Comparison of ENCODE assay signal across 20 mouse cellular contexts in genomic region chr9:44030646-44031045, GRCm38 (mm10). TPM values are rescaled to one million over a fixed set of nuclear protein-coding genes. Genes with fewer than 3 reads are reported as not detected.
DNase-seq lines count a peak whose midpoint lies in the region; ATAC-seq and TF ChIP-seq lines count a peak whose summit lies in the region.
"Had no signal": no experiment of that assay in that cellular context is flagged by ENCODE, and none has a peak within 500 bp of the region (broad histone marks: within the 10 kb centered on the region; RNA-seq: fewer than 3 reads in every experiment).

No protein-coding gene starts in this region.

- TF ChIP-seq EP300 in heart, adult 2 months (IDR thresholded peaks at IDR 0.05; ENCODE audit: insufficient read depth, low read depth, low read length), result no peak

- DNase-seq in heart, adult 2 months, result no peak
- no peak for DNase-seq in heart, postnatal 25 days (ENCODE audit: low spot score)
- DNase-seq in heart, adult 11 months, result no peak
- no peak for DNase-seq in spleen, adult 2 months (ENCODE audit: low read depth in 1 of 2, low spot score in 2 of 2)
- no peak for DNase-seq in spleen, postnatal 10 days (ENCODE audit: low spot score in 2 of 2)
- DNase-seq in naive thymus-derived CD4-positive, alpha-beta T cell, adult 2 months (ENCODE audit: low read depth), result peak; percentile 50
- DNase-seq: adrenal gland, adult 8-10 months; adrenal gland, postnatal 36 days; cerebellum, adult 2 months; cerebellum, postnatal 10 days; kidney, adult 18-20 months had no signal

- no peak overlapping the region for H3K4me2 ChIP-seq in heart, embryonic 15.5 days
- H3K4me2 ChIP-seq: hindbrain, embryonic 14.5 days; intestine, embryonic 15.5 days had no signal

- 91% methylated on average over 4 of the region's 4 CpGs for WGBS in heart, adult 2 months
- 88% methylated on average over 4 of the region's 4 CpGs for WGBS in heart, embryonic 15.5 days
- WGBS in spleen, adult 2 months, result 66% methylated on average over 4 of the region's 4 CpGs

- no peak for ATAC-seq in heart, embryonic 15.5 days (replicated peaks; ENCODE audit: insufficient number of reproducible peaks, insufficient read depth, low FRiP score, low read depth)
- ATAC-seq: forebrain, embryonic 14.5 days; intestine, embryonic 15.5 days had no signal

- no peak overlapping the region for H3K27ac ChIP-seq in heart, adult 2 months
- 0 out of 2 replicates have a peak overlapping the region, but pooled peaks have one; percentile 38 for H3K27ac ChIP-seq in heart, embryonic 15.5 days
- H3K27ac ChIP-seq in spleen, adult 2 months (ENCODE audit: insufficient read depth, low read length), result peak overlapping the region; percentile 71
- H3K27ac ChIP-seq: embryonic facial prominence, embryonic 10.5 days; forebrain, embryonic 10.5 days; hindbrain, embryonic 10.5 days; hindbrain, embryonic 14.5 days; intestine, embryonic 15.5 days had no signal

- no peaks in the 10 kb centered on the region for H3K9me3 ChIP-seq in heart, embryonic 15.5 days (replicated peaks)
- H3K9me3 ChIP-seq: embryonic facial prominence, embryonic 10.5 days; forebrain, embryonic 10.5 days; G1E; hindbrain, embryonic 10.5 days; intestine, embryonic 15.5 days had no signal

- H3K27me3 ChIP-seq in heart, adult 2 months (ENCODE audit: control insufficient read depth, insufficient read depth, low read length), result no peaks in the 10 kb centered on the region
- no peaks in the 10 kb centered on the region for H3K27me3 ChIP-seq in heart, embryonic 15.5 days
- H3K27me3 ChIP-seq in spleen, adult 2 months (ENCODE audit: control insufficient read depth, insufficient read depth, low read length), result no peaks in the 10 kb centered on the region
- H3K27me3 ChIP-seq: intestine, embryonic 15.5 days had no signal

- no peak overlapping the region for H3K4me3 ChIP-seq in heart, adult 2 months
- H3K4me3 ChIP-seq in heart, embryonic 15.5 days, result no peak overlapping the region
- no peak overlapping the region for H3K4me3 ChIP-seq in spleen, adult 2 months (ENCODE audit: extremely low read depth, insufficient read depth, insufficient read length)
- H3K4me3 ChIP-seq: embryonic facial prominence, embryonic 10.5 days; erythroblast, embryonic 14.5 days; forebrain, embryonic 10.5 days; hindbrain, embryonic 10.5 days; intestine, embryonic 15.5 days had no signal

- intact Hi-C loops in heart, adult 2 months (cut with DNase I), result no loop called here
- intact Hi-C loops in heart, postnatal 25 days (cut with DNase I), result no loop called here

- H3K4me1 ChIP-seq in heart, adult 2 months (ENCODE audit: control insufficient read depth, insufficient read depth, low read length), result no peaks in the 10 kb centered on the region
- no peaks in the 10 kb centered on the region for H3K4me1 ChIP-seq in heart, embryonic 15.5 days (replicated peaks)
- peaks cover 2% of the 10 kb centered on the region; the same call in 1 of the 2 replicates for H3K4me1 ChIP-seq in spleen, adult 2 months (ENCODE audit: control insufficient read depth, insufficient read depth, insufficient read length)
- H3K4me1 ChIP-seq: embryonic facial prominence, embryonic 10.5 days; forebrain, embryonic 10.5 days; intestine, embryonic 15.5 days had no signal

- H3K79me2 ChIP-seq in heart, adult 2 months (replicated peaks; ENCODE audit: control insufficient read depth, insufficient read depth, low read length), result no peaks in the 10 kb centered on the region

- TF ChIP-seq CTCF in heart, adult 2 months (IDR thresholded peaks at IDR 0.05), result peak; percentile 22; the same call in 1 of the 2 replicates
- no peak for TF ChIP-seq CTCF in spleen, adult 2 months (IDR thresholded peaks at IDR 0.05; ENCODE audit: extremely low read depth, insufficient read depth, insufficient read length, insufficient replicate concordance)

- H3K9ac ChIP-seq in heart, adult 2 months (ENCODE audit: low read depth, low read length), result no peak overlapping the region
- H3K9ac ChIP-seq in heart, embryonic 15.5 days, result no peak overlapping the region
- H3K9ac ChIP-seq: hindbrain, embryonic 14.5 days; intestine, embryonic 15.5 days had no signal

- no peak for TF ChIP-seq POLR2A in heart, adult 2 months (IDR thresholded peaks at IDR 0.05; ENCODE audit: insufficient read depth, low read depth, low read length)
- TF ChIP-seq POLR2A in spleen, adult 2 months (IDR thresholded peaks at IDR 0.05; ENCODE audit: low read depth, low read length), result no peak

- no peaks in the 10 kb centered on the region for H3K36me3 ChIP-seq in heart, adult 2 months (ENCODE audit: control insufficient read depth, insufficient read depth, low read length)
- no peaks in the 10 kb centered on the region for H3K36me3 ChIP-seq in heart, embryonic 15.5 days
- no peaks in the 10 kb centered on the region for H3K36me3 ChIP-seq in spleen, adult 2 months (ENCODE audit: control insufficient read depth, insufficient read depth, low read length)
- H3K36me3 ChIP-seq: embryonic facial prominence, embryonic 10.5 days; forebrain, embryonic 10.5 days; G1E; hindbrain, embryonic 10.5 days; intestine, embryonic 15.5 days had no signal

RNA-seq across cellular contexts. Expression of gene Thy1, which starts 12.5 kb away (rescaled TPM):
- total RNA-seq in heart, adult 2 months (2021), result 10 to 100 TPM in 1 of 2 experiments, 1 to 10 TPM in 1; 6.6 to 15.5 TPM
- 32.3 and 42.7 TPM in 2 replicates for polyA plus RNA-seq in heart, adult 2 months (2012; rRNA removed)
- 10 to 100 TPM; 13.9 to 22.2 TPM for total RNA-seq in heart, postnatal 25 days (2021)
- polyA plus RNA-seq in heart, embryonic 15.5 days (2015; fragmentation: Nextera tagmentation; extraction: Ambion mirVana), result 2.2 and 10.6 TPM in 2 replicates
- polyA plus RNA-seq in spleen, adult 2 months (2012; rRNA removed), result 197 and 206 TPM in 2 replicates
- total RNA-seq: G1E had no signal
- polyA plus RNA-seq: erythroblast, embryonic 14.5 days; forebrain, embryonic 10.5 days; G1E had no signal

RNA-seq across cellular contexts. Expression of gene Usp2, which starts 36.2 kb away (rescaled TPM):
- 100 to 1,000 TPM in 1 of 2 experiments, 10 to 100 TPM in 1; 75.8 to 206 TPM for total RNA-seq in heart, adult 2 months (2021)
- 62.8 and 73.8 TPM in 2 replicates for polyA plus RNA-seq in heart, adult 2 months (2012; rRNA removed)
- 100 to 1,000 TPM in 1 of 2 experiments, 10 to 100 TPM in 1; 77.7 to 191 TPM for total RNA-seq in heart, postnatal 25 days (2021)
- 69.9 and 74.9 TPM in 2 replicates for polyA plus RNA-seq in heart, embryonic 15.5 days (2015; fragmentation: Nextera tagmentation; extraction: Ambion mirVana)
- 0.65 and 0.69 TPM in 2 replicates for polyA plus RNA-seq in spleen, adult 2 months (2012; rRNA removed)
- polyA plus RNA-seq: erythroblast, embryonic 14.5 days had no signal

Comparison
In these comparisons a context has a peak if more than half of its experiments do, and no peak if none do; other contexts are left out.
1. RNA of gene Usp2, which starts 36.2 kb away (polyA plus RNA-seq): 69.9 to 74.9 TPM in heart, embryonic 15.5 days and 62.8 to 73.8 TPM in heart, adult 2 months; 0.65 to 0.69 TPM in spleen, adult 2 months; every median in the first group is over 10 times any median in the second.